Mouse (Mus musculus) A20 (cell line): ENCODE measurements around the gene Epb41l2.

Experiments used
- DNase-seq: peaks from one replicate; pipeline ENCODE4 v3.0.0-alpha.2; 2011; ENCODE audit warnings: low read depth, low spot score

Gene Epb41l2

DNA sequence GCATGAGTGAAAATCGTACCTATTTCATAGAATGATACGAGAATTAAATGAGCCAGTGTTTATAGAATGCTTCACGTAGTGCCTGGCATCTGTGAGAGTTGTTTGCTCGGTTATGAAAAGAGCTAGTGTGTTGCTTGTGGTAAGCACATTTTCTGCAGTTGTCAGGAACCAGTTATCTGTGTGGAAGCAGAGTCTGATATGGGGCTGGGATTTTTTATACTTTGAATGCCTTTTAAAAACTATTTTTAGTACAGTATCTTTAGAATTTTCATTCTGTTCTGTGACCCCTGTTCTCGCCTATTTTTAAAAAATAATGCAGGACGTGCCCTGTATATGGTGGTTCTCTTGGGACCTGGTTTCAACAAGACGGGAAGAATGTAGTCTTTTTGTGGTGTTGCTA is 6.1 kb downstream of the Epb41l2 start:
- no peak for DNase-seq

DNA sequence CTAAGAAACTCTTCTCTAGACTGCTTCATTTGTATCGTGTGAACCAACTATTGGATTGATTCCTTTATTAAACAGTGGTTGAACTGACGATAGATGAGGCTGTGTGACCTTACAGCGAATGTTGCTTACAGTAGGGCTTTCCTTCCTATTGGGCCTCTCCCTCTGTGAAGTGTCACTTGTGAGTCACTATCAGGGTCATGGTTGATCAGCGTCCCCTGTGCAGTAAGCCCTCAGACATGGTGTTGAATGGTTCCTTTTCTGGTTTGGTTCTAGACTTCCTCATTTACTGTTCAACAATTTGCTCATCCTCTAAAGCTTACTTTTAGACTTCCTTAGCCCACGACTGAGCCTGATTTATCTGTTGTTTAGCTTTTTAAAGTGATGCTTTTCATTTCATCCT is 7.1 kb downstream of the Epb41l2 start:
- peak; percentile 85 for DNase-seq

DNA sequence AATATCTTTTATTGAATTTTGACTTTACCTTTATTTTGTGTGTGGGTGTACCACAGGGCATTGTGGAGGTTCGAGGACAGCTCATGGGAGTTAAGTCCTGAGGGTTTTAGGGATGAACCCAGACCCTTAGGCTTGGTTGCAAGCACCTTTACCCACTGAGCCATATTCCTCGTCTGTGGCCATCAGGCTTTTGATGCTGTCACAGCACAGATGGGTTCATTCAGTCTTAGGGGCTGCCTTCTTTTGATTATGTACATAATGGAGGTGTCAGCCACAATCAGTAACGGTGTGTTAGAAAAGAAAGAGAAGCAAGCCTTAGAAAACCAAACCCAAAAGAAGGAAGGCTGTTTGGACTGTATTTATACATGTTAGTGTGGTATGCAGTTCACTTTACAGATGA is 9.3 kb downstream of the Epb41l2 start:
- no peak for DNase-seq

DNA sequence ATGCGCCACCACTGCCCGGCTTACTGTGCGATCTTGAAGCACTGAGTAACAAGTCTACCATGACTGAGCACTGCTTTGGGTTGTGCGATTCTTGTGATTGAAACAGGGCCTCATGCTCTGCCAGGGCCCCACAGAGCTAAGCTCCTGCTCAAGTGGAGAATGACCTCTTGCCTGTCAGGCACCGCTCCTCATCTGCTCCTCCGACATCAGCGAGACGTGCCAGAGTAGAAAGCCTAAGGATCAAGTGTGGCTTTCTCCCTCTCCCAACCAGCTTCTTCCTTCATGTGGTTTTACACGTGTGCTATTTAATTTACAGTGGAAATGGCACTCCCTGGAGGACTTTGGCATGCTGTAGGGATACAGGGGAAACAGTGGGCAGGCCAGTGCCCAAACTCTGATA is 10.1 kb downstream of the Epb41l2 start:
- no peak for DNase-seq

DNA sequence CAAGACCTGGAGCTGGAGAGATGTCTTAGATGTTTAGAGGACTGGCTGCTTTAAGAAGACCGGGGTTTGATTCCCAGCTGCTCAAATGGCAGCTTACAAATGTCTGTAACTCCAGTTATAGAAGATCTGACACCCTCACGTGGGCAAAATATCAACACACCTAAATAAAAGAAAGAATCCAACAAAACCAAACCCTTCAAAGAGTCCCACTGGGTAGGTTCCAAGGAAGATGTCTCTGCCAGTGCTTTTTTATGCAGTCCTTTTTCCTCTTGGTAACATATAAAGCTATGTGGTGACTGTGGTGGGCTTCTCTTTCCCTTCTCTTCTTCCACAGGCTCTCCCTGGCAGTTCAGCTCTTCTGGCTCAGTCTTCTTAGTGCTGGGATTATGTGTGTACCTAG is 11.7 kb downstream of the Epb41l2 start:
- DNase-seq, result no peak

DNA sequence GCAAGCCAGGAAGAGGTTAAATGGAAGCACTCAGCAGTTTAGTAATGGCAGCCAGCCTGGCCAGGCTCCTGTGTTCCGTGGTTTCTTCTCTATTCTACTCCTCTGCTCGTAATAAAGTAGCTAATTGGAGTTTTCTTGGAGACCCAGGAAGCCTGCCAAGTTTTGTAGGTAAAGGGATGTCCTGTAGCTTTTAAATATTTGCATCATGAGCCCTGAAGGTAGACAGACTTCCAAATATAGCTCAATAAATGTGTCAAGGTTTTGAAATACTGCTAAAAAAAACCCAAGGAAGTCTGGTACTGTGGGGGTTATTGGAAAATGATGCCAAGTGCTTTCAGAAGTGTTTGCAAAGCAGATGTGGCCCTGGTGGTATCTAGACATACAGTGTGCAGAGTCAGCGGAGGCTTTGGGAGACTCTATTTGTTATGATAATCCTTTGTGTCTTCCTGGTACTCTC is 12.3 kb downstream of the Epb41l2 start:
- no peak for DNase-seq

DNA sequence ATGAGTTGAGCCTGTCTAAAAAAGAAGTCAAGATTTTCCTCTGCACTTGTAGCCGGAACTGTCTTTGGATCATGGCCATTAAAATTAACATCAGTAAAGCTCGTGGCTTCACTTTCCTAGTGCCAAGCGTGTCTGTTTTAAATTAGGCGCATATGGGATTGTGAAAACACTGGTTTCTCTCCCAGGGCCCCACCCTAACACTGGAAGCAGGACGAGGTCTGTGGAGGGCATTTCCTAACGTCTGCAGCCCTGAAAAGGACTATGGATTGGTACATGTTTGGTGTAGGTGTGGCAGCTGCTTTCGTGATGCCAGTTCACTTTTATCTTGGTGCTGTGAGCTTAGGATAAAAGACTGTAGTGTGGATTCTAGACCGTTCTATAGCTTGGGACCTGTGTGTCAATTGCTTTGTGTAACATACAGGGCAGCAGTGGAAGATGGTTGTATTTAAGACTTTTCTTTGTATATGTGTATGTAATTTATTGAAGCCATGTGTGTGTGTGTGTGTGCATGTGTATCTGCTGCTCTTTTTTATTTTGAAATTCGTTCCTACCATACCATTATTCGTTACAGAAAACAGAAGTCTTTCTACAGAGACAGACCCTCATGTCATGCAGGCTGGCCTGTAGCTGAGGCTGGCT is 13.0 kb downstream of the Epb41l2 start:
- no peak for DNase-seq

DNA sequence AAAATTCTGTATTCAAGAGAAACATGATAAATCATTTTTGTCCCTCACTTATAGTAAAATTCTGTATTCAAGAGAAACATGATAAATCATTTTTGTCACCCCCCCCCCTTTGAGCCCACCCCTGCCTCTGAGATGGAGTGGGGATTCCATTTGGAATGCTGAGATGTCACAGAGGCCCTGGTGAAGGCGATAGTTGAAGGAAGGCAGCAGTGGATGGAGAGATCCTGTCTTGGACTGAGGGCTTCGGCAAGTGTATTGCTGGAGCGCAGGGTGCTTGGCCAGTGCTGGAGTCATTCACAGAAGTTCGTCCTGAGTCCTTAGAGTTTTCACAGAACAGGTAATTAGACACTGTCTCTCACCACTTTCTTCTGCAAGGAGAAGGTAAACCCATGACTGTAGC is 15.4 kb downstream of the Epb41l2 start:
- DNase-seq, result no peak

DNA sequence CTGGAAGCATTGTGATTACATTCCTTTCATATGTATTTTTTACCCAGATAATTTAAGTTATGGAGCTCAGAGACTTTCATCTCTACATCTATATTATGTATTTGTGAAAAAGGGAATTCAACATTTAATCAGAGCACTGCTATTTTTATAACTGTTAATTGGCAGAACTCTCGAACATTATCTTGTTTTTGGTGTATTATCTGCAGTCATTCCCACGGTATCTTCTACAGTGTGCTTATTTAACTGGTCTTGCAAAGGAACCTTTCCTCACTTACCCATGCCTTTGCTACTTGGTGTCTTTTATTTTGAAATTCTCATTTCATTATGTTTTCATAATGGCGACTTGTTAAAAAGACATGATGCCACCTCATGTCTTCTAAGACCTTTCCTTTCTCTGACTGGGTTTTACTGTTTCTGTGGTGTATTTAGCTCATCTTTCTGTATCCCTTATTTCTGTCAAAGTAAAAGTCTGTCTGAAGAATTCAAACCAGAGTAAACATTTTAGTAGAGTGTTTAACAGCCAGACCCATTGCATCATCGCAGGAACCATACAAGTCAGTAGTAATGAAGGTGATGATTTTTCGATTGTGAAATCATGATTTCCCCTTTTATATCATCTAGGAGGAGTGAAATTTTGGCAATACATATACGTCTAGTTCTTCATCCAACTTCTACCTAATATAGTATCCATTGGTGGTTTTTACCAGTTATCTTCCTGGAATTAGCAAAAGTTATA is 21.3 kb downstream of the Epb41l2 start:
- DNase-seq, result no peak

DNA sequence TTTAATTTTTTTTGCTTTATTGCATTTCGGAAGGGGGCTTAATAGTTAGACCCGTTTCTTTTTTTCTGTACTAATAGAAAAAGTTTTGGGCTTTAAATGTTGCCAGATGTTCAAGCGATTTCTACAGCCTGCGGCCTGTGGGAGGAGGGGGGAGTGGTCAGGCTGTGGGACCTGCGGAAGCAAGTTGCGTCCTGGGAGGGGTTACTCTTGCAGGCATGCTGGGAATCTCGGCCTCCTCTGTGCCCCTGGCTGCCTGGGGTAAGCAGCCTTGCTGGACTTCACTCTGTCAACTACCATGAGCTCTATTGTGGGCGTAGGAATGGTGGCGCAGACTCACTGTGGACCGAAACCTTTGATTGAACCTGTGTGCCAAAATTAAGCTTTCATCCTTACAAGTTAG is 22.4 kb downstream of the Epb41l2 start:
- no peak for DNase-seq

DNA sequence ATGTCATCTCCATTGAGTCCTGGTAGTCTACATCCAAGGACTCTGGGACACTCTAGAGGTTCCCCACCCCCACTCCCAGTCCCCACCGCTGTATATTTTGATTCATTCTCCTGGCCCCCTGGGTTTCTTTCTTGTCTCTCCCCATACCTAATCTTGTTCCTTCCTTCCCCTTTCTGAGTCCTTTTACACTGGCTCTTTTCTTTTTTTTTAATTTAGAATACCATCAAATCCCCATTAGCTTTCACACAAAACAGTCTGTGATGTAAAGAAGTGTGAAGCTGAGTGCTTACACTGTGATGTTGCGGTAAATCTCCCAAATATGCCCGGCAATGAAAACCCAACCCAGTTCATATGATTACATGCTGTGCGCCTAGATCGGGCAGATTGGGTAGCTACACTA is 23.6 kb downstream of the Epb41l2 start:
- DNase-seq, result no peak

DNA sequence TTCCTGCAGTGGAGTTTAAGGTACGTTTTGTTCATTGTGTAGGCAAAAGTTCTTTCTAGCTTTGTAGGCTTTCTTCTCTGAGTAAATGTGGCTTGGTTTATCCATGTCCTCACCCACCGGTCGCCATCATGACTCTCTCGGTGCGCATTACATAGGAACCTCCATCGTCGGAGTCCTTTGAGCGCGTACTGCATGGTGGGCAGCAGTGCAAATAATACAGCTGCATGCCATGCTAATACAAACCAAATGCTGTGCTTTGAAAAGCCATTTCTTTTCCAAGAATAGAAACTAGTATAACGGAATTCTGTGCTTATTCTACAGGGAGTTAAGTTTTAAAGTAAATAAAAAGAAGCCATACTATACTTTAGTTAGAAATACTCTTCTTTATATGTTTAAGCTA is 24.8 kb downstream of the Epb41l2 start:
- DNase-seq, result no peak

DNA sequence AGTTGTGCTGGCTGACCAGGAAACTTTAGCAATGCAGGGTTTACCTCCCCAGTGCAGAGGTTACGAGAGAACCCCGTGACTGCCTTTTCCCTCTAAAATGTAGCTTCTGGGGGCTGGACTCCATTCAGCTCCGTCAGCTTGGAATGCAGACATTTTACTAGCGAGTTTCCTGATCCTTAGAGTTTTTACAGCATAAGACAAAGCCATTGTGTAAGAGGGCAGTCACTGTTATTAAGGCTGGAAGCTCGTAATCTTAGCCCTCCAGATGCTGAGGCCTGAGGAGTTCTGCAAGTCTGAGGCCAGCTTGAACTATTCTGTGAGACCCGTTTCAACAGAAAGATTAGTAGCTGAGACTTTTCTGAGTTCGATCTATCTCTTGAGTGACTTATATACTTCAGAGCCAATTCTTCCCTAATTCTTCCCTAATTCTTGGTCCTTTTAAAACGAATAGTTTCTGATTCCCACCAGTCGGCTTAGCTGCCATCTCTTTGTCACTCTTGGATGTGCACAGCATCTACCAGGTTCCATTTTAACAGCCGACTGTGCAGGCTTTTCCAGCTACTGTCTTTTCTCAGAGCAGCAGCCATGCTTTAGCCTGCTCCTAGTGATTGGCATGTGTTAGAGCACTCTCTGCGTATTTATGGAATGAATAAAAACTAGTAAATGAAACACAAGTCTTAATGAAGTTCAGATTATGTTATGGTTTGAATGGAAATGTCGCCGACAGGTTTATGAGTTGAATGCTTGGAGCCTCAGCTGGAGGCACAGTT is 26.4 kb downstream of the Epb41l2 start:
- no peak for DNase-seq

DNA sequence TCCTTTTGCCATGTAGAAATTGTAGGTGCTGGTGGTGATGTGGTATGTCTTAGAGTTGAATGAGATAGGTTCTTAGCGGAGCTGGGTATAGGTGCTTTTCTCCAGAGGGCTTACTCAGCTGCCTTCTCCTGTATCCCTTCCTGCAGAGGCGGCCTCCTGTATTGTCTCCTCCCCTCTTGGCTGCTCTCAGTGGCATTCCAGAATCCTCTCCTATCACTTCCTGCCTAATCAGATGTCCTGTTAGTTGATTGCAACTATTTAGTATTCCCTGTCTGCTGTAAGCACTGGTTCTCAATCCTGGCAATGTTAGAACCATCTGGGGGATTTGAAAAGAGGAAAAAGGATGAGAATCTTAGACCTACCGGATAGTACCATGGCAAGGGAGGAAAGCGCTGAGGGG is 27.3 kb downstream of the Epb41l2 start:
- DNase-seq, result no peak

DNA sequence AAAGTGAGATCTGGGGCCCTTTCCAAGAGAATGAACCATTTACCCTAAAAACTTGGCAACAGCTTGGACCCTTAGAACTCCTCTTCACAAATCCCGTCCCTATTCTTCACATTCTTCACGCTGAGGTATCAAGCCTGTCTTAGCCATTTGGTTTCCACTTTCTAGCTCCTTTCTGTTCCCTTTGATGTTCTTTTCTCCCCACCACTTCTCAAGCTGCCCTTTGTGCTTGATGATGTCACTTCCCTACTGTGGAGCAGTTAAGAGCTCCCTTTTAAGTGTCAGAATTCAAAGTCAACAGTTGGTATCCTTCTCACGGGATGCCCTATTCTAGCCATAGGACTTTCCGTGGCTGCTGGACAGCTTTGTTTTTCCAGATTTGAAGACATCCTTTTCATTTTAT is 27.7 kb downstream of the Epb41l2 start:
- no peak for DNase-seq

DNA sequence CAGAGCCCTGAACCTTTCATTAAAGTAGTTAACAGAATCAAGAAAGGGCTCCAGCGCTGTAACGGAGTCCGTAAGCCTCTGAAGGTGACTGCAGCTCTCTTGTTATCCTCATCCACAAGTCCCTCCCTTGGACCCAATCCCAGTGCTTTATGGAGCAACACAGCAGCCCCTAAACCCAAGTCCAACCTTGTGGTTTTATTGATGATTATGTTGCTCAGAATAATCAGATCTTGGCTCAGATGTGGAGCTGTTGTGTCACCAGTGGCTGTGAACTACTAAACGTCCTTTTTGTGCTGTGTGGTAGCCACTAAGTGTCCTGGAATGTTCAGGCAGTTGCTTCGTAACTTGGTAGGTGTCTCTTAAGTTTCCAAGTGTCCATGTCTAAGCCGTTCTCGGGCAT is 33.2 kb downstream of the Epb41l2 start:
- DNase-seq, result no peak

DNA sequence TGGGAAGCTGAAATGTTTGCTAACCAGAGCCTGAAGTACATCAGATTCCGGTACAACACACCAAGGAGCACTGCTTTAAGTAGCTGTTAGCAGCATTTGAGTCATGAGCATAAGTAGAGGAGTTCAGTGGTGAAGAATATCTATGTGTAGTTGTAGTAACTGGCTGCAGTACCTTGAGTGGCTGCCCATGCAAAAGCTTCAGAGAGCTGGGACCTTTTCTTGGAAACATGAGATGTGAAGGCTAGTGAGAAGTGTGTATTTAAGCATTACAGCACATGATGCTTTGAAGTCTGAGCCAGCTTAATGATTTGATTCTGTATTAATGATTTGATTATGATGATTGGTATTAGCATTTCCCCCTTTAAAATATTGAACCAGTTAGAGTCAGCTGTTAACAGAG is 34.1 kb downstream of the Epb41l2 start:
- DNase-seq, result no peak

DNA sequence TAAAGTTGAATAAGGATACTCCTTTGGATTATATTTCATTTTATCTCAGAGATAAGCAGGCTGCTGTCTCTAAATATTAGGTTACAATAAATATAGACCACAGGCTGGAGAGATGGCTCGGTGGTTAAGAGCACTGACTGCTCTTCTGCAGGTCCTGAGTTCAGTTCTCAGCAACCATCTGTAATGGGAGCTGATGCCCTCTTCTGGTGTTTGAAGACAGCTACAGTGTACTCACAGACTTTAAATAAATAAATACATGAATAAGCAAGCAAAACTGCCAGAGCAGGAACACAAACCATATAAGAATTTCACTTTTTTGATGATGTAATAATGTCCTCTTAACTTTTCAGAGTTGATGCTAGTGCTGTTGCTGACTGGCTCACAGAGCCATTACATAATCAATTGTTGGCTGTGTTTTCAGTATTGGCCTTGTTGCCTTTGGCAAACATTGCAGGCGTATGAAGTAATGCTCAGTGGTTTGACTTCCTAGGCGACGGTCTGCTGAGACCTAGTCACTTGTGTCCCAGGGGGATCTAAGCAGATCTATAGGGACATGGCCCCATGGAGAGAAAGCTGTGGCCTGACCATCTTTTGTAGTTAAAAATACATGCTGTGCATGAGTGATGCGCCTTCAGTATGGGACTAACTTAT is 35.8 kb downstream of the Epb41l2 start:
- peak; percentile 51 for DNase-seq

DNA sequence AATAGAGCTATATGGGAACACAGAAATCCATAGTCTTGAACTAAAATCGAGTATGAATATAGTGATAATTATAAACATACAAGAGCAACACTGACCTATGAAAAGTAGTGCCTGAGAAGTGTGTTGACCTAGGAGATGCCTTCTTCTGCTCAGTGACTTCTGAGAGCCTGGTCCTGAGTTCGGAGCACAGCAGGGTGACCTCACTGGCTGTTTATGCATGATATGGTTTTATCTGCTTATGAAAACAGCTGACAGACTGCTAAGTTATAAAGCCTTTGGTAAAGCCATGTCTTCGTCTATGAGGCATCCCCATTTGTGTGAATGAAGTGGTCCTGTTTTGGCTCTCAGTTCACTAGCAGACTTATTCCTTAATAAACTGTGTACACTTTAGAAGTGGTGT is 37.3 kb downstream of the Epb41l2 start:
- DNase-seq, result peak; percentile 27

DNA sequence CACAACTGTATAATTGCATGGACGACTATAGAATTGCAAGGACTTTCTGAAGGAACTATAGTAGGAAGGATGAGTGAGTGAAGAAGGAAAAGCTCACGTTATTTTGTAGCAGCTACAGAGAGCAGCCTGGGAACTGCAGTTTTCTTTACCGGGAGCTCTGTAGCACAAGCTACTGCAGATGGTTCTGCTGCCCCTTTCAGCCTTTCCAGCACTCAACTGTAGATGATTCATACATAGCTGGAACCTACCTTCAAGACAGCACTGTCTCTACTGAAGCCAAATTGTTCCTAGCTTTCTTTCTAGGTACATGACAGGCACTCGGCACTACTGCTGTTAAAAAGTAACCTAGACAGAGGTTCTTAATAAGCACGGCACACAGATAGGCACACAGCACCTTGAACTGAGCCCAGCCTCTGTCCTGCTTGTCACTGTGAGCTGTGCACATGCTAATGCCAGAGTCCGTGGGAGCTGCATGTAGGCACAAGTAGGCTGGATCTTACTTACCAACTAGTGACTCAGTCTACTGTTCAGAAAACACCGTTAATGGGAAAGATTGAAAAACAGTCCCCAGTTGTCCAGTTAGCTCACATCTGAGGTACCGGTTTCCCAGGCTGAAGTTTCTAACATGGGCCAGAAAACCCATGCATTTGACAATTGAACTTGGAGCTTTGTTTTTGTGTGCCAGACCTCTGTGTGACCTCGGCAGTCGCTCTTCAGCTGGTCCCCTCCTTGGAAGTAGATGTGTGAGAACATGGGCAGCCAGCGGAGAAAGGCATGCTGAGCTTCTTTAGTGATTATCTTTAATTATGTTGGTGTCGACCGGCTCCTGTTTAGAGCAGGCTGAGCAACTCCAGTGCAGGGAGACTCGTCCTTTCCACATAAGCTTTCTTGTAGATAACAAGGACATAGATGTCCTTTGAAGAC is 38.4 kb downstream of the Epb41l2 start:
- peak; percentile 77 for DNase-seq

DNA sequence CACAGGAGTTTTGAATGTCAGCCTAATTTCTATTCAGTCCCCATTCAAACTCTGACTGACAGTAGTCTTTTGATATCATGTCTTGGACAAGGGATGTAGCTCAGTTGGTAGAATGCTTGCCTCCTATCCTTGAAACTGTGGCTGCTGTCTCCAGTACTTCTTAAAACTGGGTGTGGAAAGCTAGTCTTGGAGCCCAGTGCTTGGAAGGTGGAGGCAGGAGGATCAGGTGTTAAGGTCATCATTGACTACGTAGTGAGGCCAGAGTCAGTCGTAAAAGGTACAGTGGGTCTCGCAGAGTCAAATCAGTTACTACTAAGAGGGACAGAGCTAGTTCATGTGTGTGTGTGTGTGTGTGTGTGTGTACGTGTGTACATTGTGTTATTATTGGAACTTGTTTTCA is 39.4 kb downstream of the Epb41l2 start:
- DNase-seq, result peak; percentile 63
